Mouse (Mus musculus) brain, embryonic 14.5 days (tissue): ENCODE results near the gene Vwce.

Experiments used
- CTCF ChIP-seq: fragments of 200-500 bp; IDR thresholded peaks from 2 replicates; pipeline ENCODE4 v1.5.1; 2012; ENCODE audit warnings: inconsistent platforms, mild to moderate bottlenecking, moderate library complexity, borderline replicate concordance; ENCODE audit not compliant: insufficient read depth, insufficient read length; ENCODE audit errors: extremely low read depth
- POLR2A ChIP-seq: fragments of 200-500 bp; IDR thresholded peaks from 2 replicates; pipeline ENCODE4 v1.6.1; 2012; ENCODE audit warnings: mild to moderate bottlenecking, inconsistent platforms, borderline replicate concordance; ENCODE audit not compliant: poor library complexity, insufficient read depth, insufficient read length, severe bottlenecking; ENCODE audit errors: extremely low read depth

DNA sequence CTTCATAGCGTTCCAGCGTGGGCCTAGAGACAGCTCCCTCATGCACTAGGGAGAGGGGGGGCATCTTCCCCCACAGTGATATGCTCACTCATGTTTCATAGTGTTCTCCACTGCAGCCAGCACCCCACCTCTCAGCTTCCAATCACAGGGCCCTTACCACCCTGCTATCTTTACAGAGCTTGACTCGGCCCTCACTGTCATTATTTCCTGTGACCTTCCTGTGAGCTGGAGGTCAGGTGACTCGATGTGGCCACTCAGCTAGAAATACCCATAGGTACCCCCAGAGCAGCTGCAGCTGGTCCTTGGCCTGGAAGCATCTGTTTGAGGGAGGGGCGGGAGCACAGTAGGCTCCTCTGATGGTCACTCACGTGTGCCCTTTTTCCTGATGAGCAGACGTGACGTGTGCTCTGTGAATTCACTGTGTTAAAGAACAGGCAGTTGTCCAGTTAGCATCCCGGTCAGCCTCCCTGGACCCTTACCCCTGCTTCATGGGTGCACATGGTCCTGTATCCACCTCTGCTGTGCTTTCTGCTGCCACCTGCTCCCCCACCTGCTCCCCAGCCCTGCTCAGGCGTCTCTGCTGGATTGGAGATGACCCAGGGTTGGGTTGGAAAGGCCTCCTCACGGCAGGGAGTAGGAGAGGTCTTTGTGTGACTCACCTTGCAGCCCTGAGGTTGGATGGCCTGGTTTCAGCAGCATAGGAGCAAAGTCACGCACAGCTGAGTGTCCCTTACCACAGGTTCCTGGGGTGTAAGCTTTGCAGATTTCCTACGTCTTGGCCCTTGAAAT, 73.3 kb downstream of the Vwce start:
- TF ChIP-seq CTCF (no peak), POLR2A (no peak)
